Mouse (Mus musculus) neural tube, embryonic 13.5 days (tissue): ENCODE measurements around the gene 1700020N01Rik. TPM values are rescaled to one million over a fixed set of nuclear protein-coding genes. Genes with fewer than 3 reads are reported as not detected.

Experiments
- ATAC-seq: fragments of 200-750 bp; cut with Nextera tagmentation; 2 replicates; pipeline ENCODE4 v1.8.0; 2017; ENCODE audit warnings: low read depth, mild to moderate bottlenecking, moderate TSS enrichment, moderate library complexity
- H3K27ac ChIP-seq: fragments of 300-500 bp; sonication (generic); replicated peaks from 2 replicates; pipeline ENCODE4 v1.5.1; 2015; ENCODE audit warnings: moderate library complexity, mild to moderate bottlenecking, inconsistent platforms
- H3K27me3 ChIP-seq: fragments of 300-500 bp; sonication (generic); 2 replicates; pipeline ENCODE4 v1.6.1; 2015; ENCODE audit warnings: mild to moderate bottlenecking, inconsistent platforms
- H3K36me3 ChIP-seq: fragments of 300-500 bp; sonication (generic); 2 replicates; pipeline ENCODE4 v1.6.1; 2015; ENCODE audit warnings: mild to moderate bottlenecking, inconsistent platforms
- H3K4me1 ChIP-seq: fragments of 300-500 bp; sonication (generic); replicated peaks from 2 replicates; pipeline ENCODE4 v1.6.1; 2015; ENCODE audit warnings: inconsistent platforms
- H3K4me2 ChIP-seq: fragments of 300-500 bp; sonication (generic); 2 replicates; pipeline ENCODE4 v1.6.1; 2015; ENCODE audit warnings: inconsistent platforms, mild to moderate bottlenecking, moderate library complexity
- H3K4me3 ChIP-seq: fragments of 300-500 bp; sonication (generic); 2 replicates; pipeline ENCODE4 v1.5.1; 2015; ENCODE audit warnings: mild to moderate bottlenecking, inconsistent platforms
- H3K9ac ChIP-seq: fragments of 300-500 bp; sonication (generic); 2 replicates; pipeline ENCODE4 v1.6.1; 2015; ENCODE audit warnings: moderate library complexity, mild to moderate bottlenecking, inconsistent platforms
- H3K9me3 ChIP-seq: fragments of 300-500 bp; sonication (generic); 2 replicates; pipeline ENCODE4 v1.6.1; 2016; ENCODE audit warnings: inconsistent platforms
- WGBS: fragments of 180-500 bp; shearing (Covaris S2); methylation state at CpG from one replicate; pipeline ENCODE4 v1.1.7; 2015; 5-methylcytosine and 5-hydroxymethylcytosine counted together
- polyA plus RNA-seq: library from polyadenylated mRNA; unstranded; fragments of >200 nt; fragmentation: Nextera tagmentation; extraction: Ambion mirVana; gene quantifications from 2 replicates; pipeline ENCODE4 v1.2.1, GENCODE M21; 2015

The 1700020N01Rik gene
- polyA plus RNA-seq, 1 experiment from 2014 or later, result not detected

DNA sequence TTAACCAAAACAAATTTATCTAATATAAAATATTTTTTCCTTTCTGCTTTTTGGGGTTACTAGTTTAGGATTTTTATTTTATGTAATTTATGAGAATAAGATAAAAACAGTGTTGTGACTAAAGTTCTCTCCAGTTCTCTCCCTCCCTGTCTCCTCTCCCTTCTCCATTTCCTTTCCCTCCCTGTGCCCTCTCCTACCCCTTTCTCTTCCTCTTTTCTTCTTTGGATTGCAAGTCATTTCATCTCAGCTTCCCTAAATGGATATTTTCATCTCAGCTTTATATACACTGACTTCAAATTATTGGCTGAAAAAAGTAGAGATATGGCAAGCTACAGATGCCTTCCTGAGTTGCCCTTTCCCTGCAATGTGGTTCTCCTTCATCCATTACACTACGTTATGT is 26.9 kb upstream of the 1700020N01Rik start:
- WGBS, result 93% methylated on average over 1 of the region's 1 CpGs
- Histone ChIP-seq H3K9ac (no peak overlapping the region), H3K36me3 (no peaks in the 10 kb centered on the region), H3K27ac (no peak overlapping the region), H3K4me1 (no peaks in the 10 kb centered on the region), H3K4me3 (no peak overlapping the region), H3K4me2 (no peak overlapping the region), H3K27me3 (no peaks in the 10 kb centered on the region), H3K9me3 (no peaks in the 10 kb centered on the region)
- no peak for ATAC-seq

DNA sequence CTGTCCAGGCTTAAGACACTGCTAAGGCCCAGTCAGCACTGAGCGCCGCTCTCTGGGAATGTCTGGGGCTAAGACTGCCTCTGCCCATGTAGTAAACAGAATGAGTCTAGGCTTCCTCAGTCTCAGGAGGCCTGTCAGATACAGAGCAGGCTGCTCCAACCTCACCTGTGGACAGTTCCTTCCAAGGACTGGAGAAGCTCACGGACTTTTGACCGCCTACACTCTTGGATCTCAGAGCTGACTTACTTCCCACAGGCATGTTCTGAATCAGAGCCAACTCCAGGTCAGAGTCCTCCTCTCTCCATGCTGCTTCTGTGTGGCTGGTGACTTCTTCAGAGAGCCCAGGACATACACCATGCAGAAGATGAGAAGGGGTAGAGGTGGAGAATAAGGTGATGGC is 21.3 kb upstream of the 1700020N01Rik start:
- Histone ChIP-seq H3K27me3 (no peaks in the 10 kb centered on the region), H3K4me3 (no peak overlapping the region), H3K27ac (no peak overlapping the region), H3K9ac (no peak overlapping the region), H3K4me2 (no peak overlapping the region), H3K9me3 (no peaks in the 10 kb centered on the region), H3K4me1 (no peaks in the 10 kb centered on the region), H3K36me3 (no peaks in the 10 kb centered on the region)
- WGBS, result 88% methylated on average over 4 of the region's 4 CpGs
- no peak for ATAC-seq

GRCm38 (mm10) chr10:21573713-21574112 is 19.2 kb upstream of the 1700020N01Rik start:
- Histone ChIP-seq H3K4me2 (no peak overlapping the region), H3K27ac (no peak overlapping the region), H3K9ac (no peak overlapping the region), H3K27me3 (no peaks in the 10 kb centered on the region), H3K9me3 (no peaks in the 10 kb centered on the region), H3K36me3 (no peaks in the 10 kb centered on the region), H3K4me3 (no peak overlapping the region), H3K4me1 (no peaks in the 10 kb centered on the region)
- WGBS, result 83% methylated on average over 4 of the region's 4 CpGs
- ATAC-seq, result no peak

DNA sequence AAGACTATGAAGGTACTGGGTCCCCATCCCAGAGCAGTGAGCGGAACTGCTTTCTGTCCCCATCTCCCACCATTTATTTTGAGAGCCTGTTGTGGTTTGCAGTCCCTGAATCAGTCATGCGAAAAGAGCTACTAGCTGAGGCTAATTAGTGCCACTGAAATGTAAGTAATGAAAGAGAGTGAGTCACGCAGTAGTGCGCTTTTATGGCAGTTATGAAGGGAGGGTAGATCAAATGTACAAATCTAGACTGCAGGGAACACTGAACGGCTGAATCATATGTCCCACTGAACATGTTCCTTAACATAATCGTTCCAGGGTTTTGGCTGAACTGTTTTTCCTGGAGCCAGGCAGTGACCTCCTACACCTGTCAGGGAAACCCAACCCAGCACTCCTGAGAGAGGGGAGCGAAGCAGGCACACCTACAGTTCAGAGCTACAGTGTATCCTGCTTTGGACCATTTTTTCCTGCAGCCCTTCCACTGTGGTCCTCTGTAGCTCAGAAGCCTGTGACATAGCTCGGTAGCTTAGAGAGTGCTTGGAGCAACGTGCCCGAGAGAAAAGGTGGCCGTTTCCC is 17.1 kb upstream of the 1700020N01Rik start:
- 76% methylated on average over 11 of the region's 11 CpGs for WGBS
- Histone ChIP-seq H3K4me2 (no peak overlapping the region), H3K4me3 (no peak overlapping the region), H3K36me3 (no peaks in the 10 kb centered on the region), H3K9me3 (no peaks in the 10 kb centered on the region), H3K9ac (no peak overlapping the region), H3K27me3 (no peaks in the 10 kb centered on the region), H3K27ac (no peak overlapping the region), H3K4me1 (no peaks in the 10 kb centered on the region)
- no peak for ATAC-seq

- Histone ChIP-seq H3K36me3 (no peaks in the 10 kb centered on the region), H3K27me3 (no peaks in the 10 kb centered on the region), H3K9me3 (no peaks in the 10 kb centered on the region), H3K9ac (no peak overlapping the region), H3K4me2 (no peak overlapping the region), H3K4me1 (no peaks in the 10 kb centered on the region), H3K4me3 (no peak overlapping the region), H3K27ac (no peak overlapping the region)
- 91% methylated on average over 6 of the region's 6 CpGs for WGBS
- no peak for ATAC-seq
Observed at GRCm38 (mm10) chr10:21577798-21578197, 15.1 kb upstream of the 1700020N01Rik start.

DNA sequence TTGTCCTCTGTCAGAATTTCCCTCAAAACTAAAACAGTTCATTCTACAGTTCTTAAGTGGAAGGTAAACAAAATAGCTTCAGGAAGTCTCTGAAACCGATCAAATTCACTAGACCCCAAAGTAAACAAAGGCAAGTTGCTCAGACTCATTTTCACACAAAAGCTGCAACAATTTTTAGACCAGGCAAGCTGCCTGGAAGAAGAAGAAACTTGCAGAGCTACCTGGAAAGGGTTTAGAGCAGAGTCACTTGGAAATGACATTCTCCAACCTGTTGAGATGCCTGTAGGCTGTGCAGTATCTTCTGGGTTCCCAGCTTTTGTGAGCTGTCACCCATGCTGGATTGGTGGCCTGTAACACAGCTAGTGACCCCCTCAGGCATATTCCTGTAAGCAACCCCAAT is 11.4 kb upstream of the 1700020N01Rik start:
- no peak overlapping the region for H3K4me2 ChIP-seq
- 88% methylated on average over 1 of the region's 1 CpGs for WGBS

GRCm38 (mm10) chr10:21587041-21587440 is 5.9 kb upstream of the 1700020N01Rik start:
- no peaks in the 10 kb centered on the region for H3K27me3 ChIP-seq
- H3K27ac ChIP-seq, result no peak overlapping the region
- no peak overlapping the region for H3K9ac ChIP-seq
- no peak overlapping the region for H3K4me2 ChIP-seq
- no peak overlapping the region for H3K4me3 ChIP-seq
- 88% methylated on average over 2 of the region's 2 CpGs for WGBS
- no peaks in the 10 kb centered on the region for H3K9me3 ChIP-seq
- ATAC-seq, result no peak
- no peaks in the 10 kb centered on the region for H3K4me1 ChIP-seq
- H3K36me3 ChIP-seq, result no peaks in the 10 kb centered on the region

More for the DNA sequence above, 11.4 kb upstream of the 1700020N01Rik start:
- Histone ChIP-seq H3K4me1 (no peaks in the 10 kb centered on the region), H3K9ac (no peak overlapping the region), H3K4me3 (no peak overlapping the region), H3K27me3 (no peaks in the 10 kb centered on the region), H3K36me3 (no peaks in the 10 kb centered on the region), H3K9me3 (no peaks in the 10 kb centered on the region), H3K27ac (no peak overlapping the region)
- no peak for ATAC-seq

- H3K4me3 ChIP-seq, result no peak overlapping the region
- no peaks in the 10 kb centered on the region for H3K27me3 ChIP-seq
- WGBS, result 86% methylated on average over 4 of the region's 4 CpGs
- H3K9me3 ChIP-seq, result no peaks in the 10 kb centered on the region
- no peak overlapping the region for H3K27ac ChIP-seq
- no peak overlapping the region for H3K4me2 ChIP-seq
- no peaks in the 10 kb centered on the region for H3K36me3 ChIP-seq
- H3K4me1 ChIP-seq, result no peaks in the 10 kb centered on the region
- ATAC-seq, result no peak
- H3K9ac ChIP-seq, result no peak overlapping the region
Observed at GRCm38 (mm10) chr10:21588007-21588852, 4.7 kb upstream of the 1700020N01Rik start.

DNA sequence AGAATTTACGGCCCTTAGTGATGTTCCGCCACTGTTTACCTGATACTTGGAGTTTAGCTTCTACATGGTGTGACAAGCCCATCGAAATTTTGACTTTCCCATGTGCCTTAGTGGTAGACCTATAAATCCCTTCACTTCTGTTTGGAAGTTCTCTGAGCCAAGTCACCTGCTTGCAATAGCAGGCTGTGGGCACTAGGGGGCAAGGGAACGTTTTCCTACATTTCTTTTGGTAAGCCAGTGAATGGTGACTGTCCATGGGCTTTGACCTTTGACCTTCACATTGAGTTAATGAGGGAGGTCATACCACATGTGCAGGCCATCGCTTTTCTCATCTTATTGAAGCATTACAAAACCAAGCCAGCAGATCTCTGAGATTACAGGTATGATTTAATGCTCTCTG is 8.0 kb downstream of the 1700020N01Rik start:
- Histone ChIP-seq H3K9ac (no peak overlapping the region), H3K4me3 (no peak overlapping the region), H3K4me1 (peaks cover 14% of the 10 kb centered on the region), H3K9me3 (no peaks in the 10 kb centered on the region), H3K27ac (no peak overlapping the region), H3K27me3 (no peaks in the 10 kb centered on the region), H3K4me2 (no peak overlapping the region), H3K36me3 (no peaks in the 10 kb centered on the region)
- WGBS, result 47% methylated on average over 5 of the region's 5 CpGs
- no peak for ATAC-seq

DNA sequence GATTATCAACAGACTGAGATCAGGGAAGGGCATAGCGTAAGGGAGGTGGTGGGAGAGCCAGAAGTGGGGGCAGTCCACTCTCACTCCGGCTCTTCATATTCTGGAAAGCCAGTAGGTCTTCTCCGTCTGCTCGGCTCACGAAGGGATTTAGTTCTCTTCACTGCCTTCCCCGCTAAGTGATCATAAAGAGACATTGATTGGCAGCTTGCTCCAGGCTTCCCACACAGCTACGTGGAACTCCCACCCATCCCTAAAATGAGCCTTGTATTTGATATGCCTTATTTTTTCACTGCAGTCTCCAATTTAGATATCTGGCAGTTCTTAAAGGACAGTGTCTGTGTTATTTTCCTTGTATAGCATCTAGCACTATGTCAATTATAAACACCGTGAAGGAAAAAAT is 11.5 kb downstream of the 1700020N01Rik start:
- Histone ChIP-seq H3K27me3 (no peaks in the 10 kb centered on the region), H3K4me1 (peaks cover 14% of the 10 kb centered on the region), H3K27ac (no peak overlapping the region), H3K9me3 (no peaks in the 10 kb centered on the region), H3K36me3 (no peaks in the 10 kb centered on the region), H3K9ac (no peak overlapping the region), H3K4me3 (no peak overlapping the region), H3K4me2 (no peak overlapping the region)
- 78% methylated on average over 8 of the region's 8 CpGs for WGBS
- no peak for ATAC-seq

DNA sequence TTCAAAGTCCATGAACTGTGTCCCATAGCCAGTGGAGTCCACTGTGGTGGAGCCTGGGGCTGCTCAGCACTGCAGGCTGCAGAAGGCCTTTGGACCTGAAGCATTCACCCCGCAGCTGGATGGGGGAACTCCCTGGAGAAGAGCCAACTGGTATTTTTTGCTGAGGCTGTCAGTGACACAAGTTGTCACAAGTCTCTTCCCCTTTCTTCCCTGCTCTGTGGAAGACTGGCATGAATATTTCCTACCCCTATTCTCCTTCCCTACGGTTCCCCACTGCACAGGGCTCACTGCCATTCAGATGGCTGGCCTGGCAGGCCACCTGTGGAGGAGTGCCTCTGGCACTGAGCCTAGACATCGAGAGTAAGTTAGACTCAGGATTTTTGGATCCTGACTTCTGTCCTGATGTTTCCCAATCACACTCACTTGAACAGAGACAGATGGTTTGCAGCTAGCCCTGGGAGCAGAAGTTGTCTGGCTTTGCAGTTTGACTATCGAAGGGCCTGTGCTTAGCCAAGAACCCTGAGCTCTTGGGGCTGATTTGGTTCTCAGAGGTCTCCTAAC is 12.1 kb downstream of the 1700020N01Rik start:
- Histone ChIP-seq H3K36me3 (no peaks in the 10 kb centered on the region), H3K4me1 (peaks cover 14% of the 10 kb centered on the region), H3K9ac (no peak overlapping the region), H3K4me2 (no peak overlapping the region), H3K27ac (no peak overlapping the region), H3K27me3 (no peaks in the 10 kb centered on the region), H3K9me3 (no peaks in the 10 kb centered on the region), H3K4me3 (no peak overlapping the region)
- 45% methylated on average over 4 of the region's 4 CpGs for WGBS
- no peak for ATAC-seq

- Histone ChIP-seq H3K27me3 (no peaks in the 10 kb centered on the region), H3K9me3 (no peaks in the 10 kb centered on the region), H3K36me3 (no peaks in the 10 kb centered on the region), H3K4me2 (no peak overlapping the region), H3K4me3 (no peak overlapping the region), H3K27ac (no peak overlapping the region), H3K9ac (no peak overlapping the region), H3K4me1 (peaks cover 14% of the 10 kb centered on the region)
- 63% methylated on average over 5 of the region's 5 CpGs for WGBS
- no peak for ATAC-seq
Observed at GRCm38 (mm10) chr10:21605601-21606000, 12.7 kb downstream of the 1700020N01Rik start.
